Mouse (Mus musculus) hindbrain, embryonic 14.5 days (tissue): Measurements from ENCODE around the gene Cd300ld5. TPM values are rescaled to one million over a fixed set of nuclear protein-coding genes. Genes with fewer than 3 reads are reported as not detected.
A peak's percentile ranks its signal among the peaks of the same experiment; 100 is the strongest.

Source experiments
- ATAC-seq: fragments of 200-750 bp; cut with Nextera tagmentation; 2 replicates; pipeline ENCODE4 v1.8.0; 2017; ENCODE audit warnings: moderate number of reproducible peaks, mild to moderate bottlenecking, moderate TSS enrichment, moderate library complexity; ENCODE audit not compliant: low FRiP score
- DNase-seq: peaks from one replicate; pipeline ENCODE4 v3.0.0-alpha.2; 2015; ENCODE audit warnings: low spot score
- H3K27ac ChIP-seq: fragments of 300-500 bp; sonication (generic); 2 replicates; pipeline ENCODE4 v1.5.1; 2014; ENCODE audit warnings: mild to moderate bottlenecking, moderate library complexity
- H3K27me3 ChIP-seq: fragments of 300-500 bp; sonication (generic); 2 replicates; pipeline ENCODE4 v1.6.1; 2014; ENCODE audit warnings: mild to moderate bottlenecking, low read length, mixed read lengths; ENCODE audit not compliant: control insufficient read depth, insufficient read depth
- H3K36me3 ChIP-seq: fragments of 300-500 bp; sonication (generic); replicated peaks from 2 replicates; pipeline ENCODE4 v1.6.1; 2014; ENCODE audit not compliant: control insufficient read depth, insufficient read depth
- H3K4me1 ChIP-seq: fragments of 300-500 bp; sonication (generic); replicated peaks from 2 replicates; pipeline ENCODE4 v1.6.1; 2014; ENCODE audit warnings: antibody characterized with exemption, low read length, mixed read lengths; ENCODE audit not compliant: control insufficient read depth, insufficient read depth
- H3K4me2 ChIP-seq: fragments of 300-500 bp; sonication (generic); replicated peaks from 2 replicates; pipeline ENCODE4 v1.6.1; 2014; ENCODE audit warnings: mild to moderate bottlenecking, moderate library complexity
- H3K4me3 ChIP-seq: fragments of 300-500 bp; sonication (generic); replicated peaks from 2 replicates; pipeline ENCODE4 v1.5.1; 2014; ENCODE audit warnings: mild to moderate bottlenecking, low read length
- H3K9ac ChIP-seq: fragments of 300-500 bp; sonication (generic); 2 replicates; pipeline ENCODE4 v1.6.1; 2014
- H3K9me3 ChIP-seq: fragments of 300-500 bp; sonication (generic); 2 replicates; pipeline ENCODE4 v1.6.1; 2016; ENCODE audit warnings: low read length; ENCODE audit not compliant: control insufficient read depth
- WGBS: fragments of 180-500 bp; shearing (Covaris S2); extraction: QIAGEN DNeasy Blood & Tissue Kit; methylation state at CpG from one replicate; pipeline ENCODE4 v1.1.7; 2014; 5-methylcytosine and 5-hydroxymethylcytosine counted together
- polyA plus RNA-seq: library from polyadenylated mRNA; unstranded; fragments of >200 nt; fragmentation: Nextera tagmentation; extraction: Ambion mirVana; gene quantifications from 2 replicates; pipeline ENCODE4 v1.2.1, GENCODE M21; 2014

Gene Cd300ld5
- polyA plus RNA-seq, 1 experiment from 2014 or later = not detected

DNA sequence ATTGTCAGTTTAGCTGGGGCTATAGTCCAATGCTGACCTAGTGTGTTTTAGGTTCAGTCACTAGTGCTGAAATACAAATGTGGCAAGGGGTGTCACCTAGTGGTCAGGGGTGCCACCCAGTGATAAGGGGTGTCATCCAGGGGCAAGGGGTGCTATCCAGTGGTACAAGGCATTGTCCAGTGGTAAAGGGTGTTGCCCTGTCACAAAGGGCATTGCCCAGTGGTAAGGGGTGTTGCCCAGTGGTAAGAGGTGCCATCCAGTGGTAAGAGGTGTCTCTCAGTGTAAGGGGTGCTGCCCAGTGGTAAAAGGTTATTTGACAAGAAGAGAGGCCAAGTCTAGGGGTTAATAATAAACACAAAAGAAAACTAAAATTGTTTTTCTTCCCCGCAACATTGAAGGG, 39.9 kb upstream of the Cd300ld5 start:
- Histone ChIP-seq H3K36me3 (no peaks in the 10 kb centered on the region), H3K27me3 (peaks cover 7% of the 10 kb centered on the region), H3K4me2 (no peak overlapping the region), H3K4me3 (no peak overlapping the region), H3K9me3 (no peaks in the 10 kb centered on the region), H3K27ac (no peak overlapping the region), H3K9ac (no peak overlapping the region), H3K4me1 (no peaks in the 10 kb centered on the region)
- DNase-seq = no peak
- WGBS = 100% methylated on average over 1 of the region's 1 CpGs
- ATAC-seq = no peak

DNA sequence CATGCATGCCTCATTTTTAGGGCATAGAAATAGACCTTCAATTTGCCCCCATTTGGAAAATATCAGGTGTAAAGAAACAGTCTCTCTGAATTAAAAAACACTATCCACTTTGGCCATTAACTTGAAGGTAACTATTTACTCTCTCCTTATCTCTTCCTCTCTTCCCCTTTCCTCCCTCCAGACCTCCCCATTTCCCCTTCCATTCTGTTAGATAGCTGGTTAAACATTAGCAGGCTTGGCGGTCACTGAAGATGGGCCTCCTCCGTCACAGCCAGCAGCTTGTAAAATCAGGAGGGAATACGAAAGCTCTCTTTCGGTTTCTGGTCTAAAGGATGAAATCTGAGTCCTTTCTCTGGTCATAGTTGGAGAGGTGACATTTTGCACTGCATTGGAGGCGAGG, 38.3 kb upstream of the Cd300ld5 start:
- DNase-seq (no peak), ATAC-seq (no peak)
- Histone ChIP-seq H3K27ac (no peak overlapping the region), H3K4me3 (no peak overlapping the region), H3K27me3 (peaks cover 7% of the 10 kb centered on the region; the same call in 1 of the 2 replicates), H3K4me1 (peaks cover 11% of the 10 kb centered on the region; the same call in 1 of the 2 replicates), H3K36me3 (no peaks in the 10 kb centered on the region), H3K9me3 (no peaks in the 10 kb centered on the region), H3K9ac (no peak overlapping the region), H3K4me2 (no peak overlapping the region)
- WGBS = 61% methylated on average over 5 of the region's 5 CpGs

DNA sequence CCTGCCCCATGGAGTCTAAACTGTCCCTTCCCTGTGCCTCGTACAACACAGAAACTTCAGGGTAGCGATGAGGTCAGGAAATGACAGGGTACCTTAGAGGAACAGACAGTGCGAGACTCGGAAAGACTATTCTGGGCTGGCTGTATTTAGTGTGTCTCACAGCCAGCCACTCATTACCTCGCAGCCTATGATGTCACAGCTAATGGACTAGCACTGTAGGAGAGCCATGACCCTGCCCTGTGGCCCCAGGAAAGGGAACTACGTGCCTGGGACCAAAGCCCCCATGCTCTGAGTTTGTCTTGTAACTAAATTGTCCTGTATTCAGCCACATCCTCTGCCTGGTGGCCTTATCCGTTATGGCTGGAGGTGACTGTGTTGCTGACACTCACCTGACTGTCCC, 37.8 kb upstream of the Cd300ld5 start:
- Histone ChIP-seq H3K9ac (no peak overlapping the region), H3K27ac (no peak overlapping the region), H3K27me3 (peaks cover 7% of the 10 kb centered on the region; the same call in 1 of the 2 replicates), H3K4me1 (peaks cover 11% of the 10 kb centered on the region; the same call in 1 of the 2 replicates), H3K4me2 (no peak overlapping the region), H3K36me3 (no peaks in the 10 kb centered on the region), H3K9me3 (no peaks in the 10 kb centered on the region), H3K4me3 (no peak overlapping the region)
- 81% methylated on average over 7 of the region's 7 CpGs for WGBS
- ATAC-seq = no peak
- no peak for DNase-seq

DNA sequence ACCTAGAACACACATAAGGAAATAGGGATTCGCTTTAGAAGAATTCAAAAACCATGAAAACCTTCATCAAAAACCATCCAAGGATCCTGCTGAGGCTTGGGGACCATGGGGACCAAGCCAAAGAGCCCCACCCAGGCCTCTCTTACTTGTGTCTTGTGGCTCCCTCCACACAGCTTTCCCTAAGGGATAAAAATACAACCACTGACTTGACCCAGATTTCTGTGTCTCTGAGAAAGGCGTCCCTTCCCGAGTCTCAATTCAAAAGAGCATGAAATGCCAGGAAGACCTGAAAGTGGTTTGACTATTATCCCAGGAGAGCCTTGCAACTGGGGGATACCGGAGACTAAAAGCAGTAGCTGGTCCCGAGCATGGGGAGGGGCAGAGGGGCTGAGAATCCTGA, 35.4 kb upstream of the Cd300ld5 start:
- no peak for ATAC-seq
- H3K4me2 ChIP-seq = no peak overlapping the region
- WGBS = 60% methylated on average over 5 of the region's 5 CpGs
- H3K36me3 ChIP-seq = no peaks in the 10 kb centered on the region
- H3K27me3 ChIP-seq = peaks cover 24% of the 10 kb centered on the region
- no peak overlapping the region for H3K9ac ChIP-seq
- H3K4me1 ChIP-seq = peaks cover 11% of the 10 kb centered on the region; the same call in 1 of the 2 replicates
- H3K4me3 ChIP-seq = no peak overlapping the region
- DNase-seq = no peak
- no peak overlapping the region for H3K27ac ChIP-seq
- H3K9me3 ChIP-seq = no peaks in the 10 kb centered on the region

DNA sequence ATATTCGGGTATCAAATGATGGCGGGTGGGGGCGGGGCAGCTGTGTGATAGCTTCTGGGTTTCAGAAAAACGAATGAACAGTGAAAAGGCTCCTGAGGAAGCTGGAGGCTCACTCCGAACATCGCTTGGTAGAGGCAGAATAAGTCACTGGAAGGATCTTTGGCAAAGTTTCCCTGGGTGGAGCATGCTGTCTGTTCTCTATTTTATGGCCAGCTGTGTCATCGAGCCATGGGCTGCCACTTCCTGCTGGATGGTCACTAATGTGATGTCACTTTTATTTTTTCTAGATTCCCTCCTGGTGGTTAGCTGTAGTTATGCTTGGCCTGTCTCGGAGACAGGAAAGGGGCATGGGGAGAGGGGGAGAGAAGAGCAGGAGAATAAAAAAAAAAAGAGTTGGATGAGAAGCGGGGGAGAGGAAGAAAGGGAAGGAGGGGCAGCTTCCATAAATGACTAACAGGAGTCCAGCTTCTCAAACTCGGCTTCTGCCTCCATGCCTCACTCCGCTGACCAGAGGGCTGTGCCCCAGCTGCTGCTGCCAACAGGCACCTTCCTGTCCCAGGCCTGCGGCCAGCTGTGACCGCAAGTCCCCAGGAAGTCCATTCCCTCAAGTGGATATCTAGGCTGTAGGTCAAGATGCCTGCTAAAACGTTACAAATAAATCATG, 34.2 kb upstream of the Cd300ld5 start:
- H3K36me3 ChIP-seq = no peaks in the 10 kb centered on the region
- 8% methylated on average over 14 of the region's 14 CpGs for WGBS
- no peak overlapping the region for H3K9ac ChIP-seq
- H3K4me1 ChIP-seq = peaks cover 11% of the 10 kb centered on the region; the same call in 1 of the 2 replicates
- H3K9me3 ChIP-seq = no peaks in the 10 kb centered on the region
- no peak for ATAC-seq
- peak overlapping the region; percentile 42 for H3K4me2 ChIP-seq
- 0 out of 2 replicates have a peak overlapping the region, but pooled peaks have one; percentile 4 for H3K4me3 ChIP-seq
- no peak overlapping the region for H3K27ac ChIP-seq
- H3K27me3 ChIP-seq = peaks cover 27% of the 10 kb centered on the region
- DNase-seq = peak; percentile 53

DNA sequence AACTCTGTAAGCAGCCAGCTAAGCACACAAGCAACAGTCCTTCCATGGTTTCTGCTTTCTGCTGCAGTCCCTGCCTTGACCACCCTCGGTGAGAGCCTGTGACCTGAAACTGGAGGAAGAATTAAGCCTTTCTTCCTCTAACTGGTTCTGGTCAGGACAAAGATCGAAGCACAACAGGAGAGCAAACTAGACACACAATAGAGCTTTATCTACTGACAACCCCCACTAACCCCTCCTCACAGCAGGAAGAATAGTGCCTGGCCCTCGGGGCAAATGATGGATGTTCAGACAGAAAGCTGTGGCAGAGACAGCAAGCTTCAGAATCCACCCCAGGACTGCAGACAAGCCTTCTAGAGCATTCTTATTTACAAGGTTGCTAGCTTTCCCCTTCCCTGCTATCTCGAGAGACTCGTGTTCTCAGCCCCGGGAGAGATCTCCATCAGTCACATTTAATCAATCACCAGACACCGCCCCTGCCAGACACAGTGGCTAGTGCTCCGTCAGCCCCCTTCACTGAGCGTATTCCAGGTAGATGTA, 33.5 kb upstream of the Cd300ld5 start:
- Histone ChIP-seq H3K36me3 (no peaks in the 10 kb centered on the region), H3K27me3 (peaks cover 27% of the 10 kb centered on the region), H3K4me1 (peaks cover 11% of the 10 kb centered on the region; the same call in 1 of the 2 replicates), H3K9ac (no peak overlapping the region), H3K9me3 (no peaks in the 10 kb centered on the region), H3K4me2 (peak overlapping the region; percentile 42), H3K27ac (no peak overlapping the region; the same call in 1 of the 2 replicates), H3K4me3 (0 out of 2 replicates have a peak overlapping the region, but pooled peaks have one; percentile 4)
- DNase-seq (no peak), ATAC-seq (no peak)
- WGBS = under 1% methylated on average over 9 of the region's 9 CpGs

DNA sequence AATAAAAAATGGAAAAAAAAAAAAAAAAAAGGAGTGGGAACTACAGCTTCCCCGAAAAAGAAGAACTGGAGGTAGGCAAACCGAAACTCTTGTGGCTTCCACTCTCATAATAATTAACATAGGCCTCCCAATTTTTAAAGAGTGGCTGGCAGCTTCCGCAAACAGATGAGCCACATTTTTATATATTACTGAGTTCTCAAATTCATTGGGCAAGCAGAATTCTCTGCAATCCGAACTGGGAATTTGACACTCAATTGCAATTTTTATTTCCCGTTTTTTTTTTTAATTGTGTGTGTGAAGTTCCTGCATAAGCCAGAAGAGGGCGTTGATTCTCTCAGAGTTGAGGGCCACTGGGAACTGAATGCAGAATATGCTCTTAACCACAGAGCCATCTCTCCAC, 29.2 kb upstream of the Cd300ld5 start:
- peaks cover 8% of the 10 kb centered on the region; the same call in 1 of the 2 replicates for H3K4me1 ChIP-seq
- no peaks in the 10 kb centered on the region for H3K9me3 ChIP-seq
- peaks cover 29% of the 10 kb centered on the region for H3K27me3 ChIP-seq
- H3K36me3 ChIP-seq = no peaks in the 10 kb centered on the region
- no peak overlapping the region for H3K4me2 ChIP-seq
- WGBS = 73% methylated on average over 6 of the region's 6 CpGs
- no peak overlapping the region for H3K27ac ChIP-seq
- H3K4me3 ChIP-seq = no peak overlapping the region
- no peak overlapping the region for H3K9ac ChIP-seq
- ATAC-seq (no peak), DNase-seq (no peak)

DNA sequence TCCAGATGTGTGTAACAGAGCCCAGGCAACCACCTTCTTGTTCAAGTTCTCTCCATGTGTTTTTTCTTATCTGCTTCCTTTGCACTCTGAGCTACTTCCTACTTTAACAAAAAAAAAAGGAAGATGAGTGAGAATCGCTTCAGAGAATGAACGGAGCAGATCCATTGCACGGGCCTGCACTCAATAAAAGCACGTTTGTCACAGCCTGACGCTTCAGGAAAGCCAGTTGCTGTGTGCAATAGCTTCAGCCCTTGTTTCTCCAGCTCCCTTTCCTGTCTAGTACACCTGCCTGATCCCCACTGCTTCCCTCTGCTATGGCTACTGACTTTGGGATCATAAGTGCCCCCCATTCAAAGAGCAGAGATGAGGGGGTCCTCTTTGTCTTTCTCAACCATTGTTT, 24.5 kb upstream of the Cd300ld5 start, which contains the start of gene Cd300e:
Gene Cd300e (minus strand): TSS at position 101 of the 400 bp plus-strand sequence.
- no peaks in the 10 kb centered on the region for H3K9me3 ChIP-seq
- no peak within 1 kb of the TSS for H3K4me2 ChIP-seq
- DNase-seq (no peak), ATAC-seq (no peak)
- no peak within 1 kb of the TSS for H3K27ac ChIP-seq
- H3K27me3 ChIP-seq = 0 out of 2 replicates have a peak, but pooled peaks cover 9% of the 10 kb centered on the region
- H3K4me3 ChIP-seq = no peak within 1 kb of the TSS
- no peak within 1 kb of the TSS for H3K9ac ChIP-seq
- WGBS = 24% methylated on average over 5 of the region's 5 CpGs
- no peaks in the 10 kb centered on the region for H3K4me1 ChIP-seq
- H3K36me3 ChIP-seq = no peaks in the 10 kb centered on the region

DNA sequence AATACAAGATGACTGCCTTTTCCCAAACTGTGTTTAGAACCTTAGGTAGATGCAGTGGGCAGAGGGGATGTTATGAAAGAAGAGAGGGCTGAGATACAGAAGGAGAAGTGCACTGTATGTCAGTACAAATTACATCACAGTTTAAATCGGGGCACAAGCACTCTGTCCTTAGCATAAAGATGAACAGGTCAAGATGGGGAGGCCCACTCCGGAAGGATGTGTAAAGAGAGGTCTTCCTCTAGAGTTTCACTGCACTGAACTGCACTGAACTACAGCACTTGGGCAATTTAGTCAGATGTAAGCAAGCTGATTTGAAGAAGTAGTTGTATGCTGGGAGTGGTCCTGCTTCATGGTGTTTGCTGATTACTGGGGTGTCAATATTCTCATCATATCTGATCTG, 22.2 kb upstream of the Cd300ld5 start:
- WGBS = 93% methylated on average over 2 of the region's 2 CpGs
- no peak for DNase-seq
- Histone ChIP-seq H3K4me2 (no peak overlapping the region), H3K27me3 (no peaks in the 10 kb centered on the region), H3K9ac (no peak overlapping the region), H3K27ac (no peak overlapping the region), H3K4me1 (no peaks in the 10 kb centered on the region), H3K9me3 (no peaks in the 10 kb centered on the region), H3K4me3 (no peak overlapping the region), H3K36me3 (no peaks in the 10 kb centered on the region)
- no peak for ATAC-seq
